Mouse (Mus musculus) hindbrain, postnatal 0 days (tissue): ENCODE results near the gene AA792892. TPM values are rescaled to one million over a fixed set of nuclear protein-coding genes. Genes with fewer than 3 reads are reported as not detected.
"Not testable (repeated sequence)": the region's sequence is repeated elsewhere in the genome, so short reads cannot be mapped to it uniquely, and the experiment has no call there.

Source experiments
- ATAC-seq: fragments of 200-750 bp; cut with Nextera tagmentation; 2 replicates; pipeline ENCODE4 v1.8.0; 2017; ENCODE audit warnings: mild to moderate bottlenecking, moderate TSS enrichment, moderate library complexity
- DNase-seq: peaks from one replicate; pipeline ENCODE4 v3.0.0-alpha.2; 2015; ENCODE audit warnings: low spot score
- H3K27ac ChIP-seq: fragments of 300-500 bp; sonication (generic); 2 replicates; pipeline ENCODE4 v1.5.1; 2014; ENCODE audit warnings: mild to moderate bottlenecking
- H3K27me3 ChIP-seq: fragments of 300-500 bp; sonication (generic); 2 replicates; pipeline ENCODE4 v1.6.1; 2014; ENCODE audit warnings: low read length, mixed read lengths; ENCODE audit not compliant: insufficient read depth
- H3K36me3 ChIP-seq: fragments of 300-500 bp; sonication (generic); 2 replicates; pipeline ENCODE4 v1.6.1; 2014; ENCODE audit warnings: low read length, mixed read lengths; ENCODE audit not compliant: insufficient read depth
- H3K4me1 ChIP-seq: fragments of 300-500 bp; sonication (generic); 2 replicates; pipeline ENCODE4 v1.6.1; 2014; ENCODE audit warnings: antibody characterized with exemption, low read length, mixed read lengths; ENCODE audit not compliant: insufficient read depth
- H3K4me2 ChIP-seq: fragments of 300-500 bp; sonication (generic); 2 replicates; pipeline ENCODE4 v1.6.1; 2014; ENCODE audit warnings: low read depth, mild to moderate bottlenecking, low read length, moderate library complexity, mixed read lengths
- H3K4me3 ChIP-seq: fragments of 300-500 bp; sonication (generic); 2 replicates; pipeline ENCODE4 v1.5.1; 2014; ENCODE audit warnings: low read length
- H3K9ac ChIP-seq: fragments of 300-500 bp; sonication (generic); replicated peaks from 2 replicates; pipeline ENCODE4 v1.6.1; 2014; ENCODE audit warnings: mild to moderate bottlenecking, low read length, moderate library complexity, mixed read lengths
- H3K9me3 ChIP-seq: fragments of 300-500 bp; sonication (generic); 2 replicates; pipeline ENCODE4 v1.6.1; 2016; ENCODE audit warnings: low read length, mixed read lengths
- WGBS: fragments of 180-500 bp; shearing (Covaris S2); extraction: QIAGEN DNeasy Blood & Tissue Kit; methylation state at CpG from one replicate; pipeline ENCODE4 v1.1.7; 2014; 5-methylcytosine and 5-hydroxymethylcytosine counted together
- polyA plus RNA-seq: library from polyadenylated mRNA; unstranded; fragments of >200 nt; fragmentation: Nextera tagmentation; extraction: Ambion mirVana; gene quantifications from 2 replicates; pipeline ENCODE4 v1.2.1, GENCODE M21; 2015
- total RNA-seq: library from RNA; depleted of rRNA; stranded (reverse); fragments of >200 nt; gene quantifications from 2 replicates; pipeline ENCODE4 v1.2.3, GENCODE M21; 2014; rRNA removed

AA792892 gene
- total RNA-seq (not detected in 2 replicates), polyA plus RNA-seq (not detected in 2 replicates)

GRCm38 (mm10) chr5:94339449-94339848, at the start of gene AA792892:
TSS of gene AA792892 (plus strand) at chr5:94339749.
- not testable (repeated sequence) for H3K36me3 ChIP-seq, H3K4me1 ChIP-seq, H3K27me3 ChIP-seq, H3K9me3 ChIP-seq, H3K27ac ChIP-seq, H3K4me2 ChIP-seq, H3K9ac ChIP-seq, ATAC-seq, H3K4me3 ChIP-seq, DNase-seq
- WGBS: no CpG with 5 or more reads among the region's 2 CpGs

- H3K27me3 ChIP-seq, H3K4me3 ChIP-seq, H3K4me1 ChIP-seq, H3K27ac ChIP-seq, H3K4me2 ChIP-seq, H3K9me3 ChIP-seq, H3K36me3 ChIP-seq, DNase-seq, ATAC-seq, H3K9ac ChIP-seq: not testable (repeated sequence)
- 91% methylated on average over 1 of the region's 1 CpGs for WGBS
Measured at GRCm38 (mm10) chr5:94306696-94307095, 32.9 kb upstream of the AA792892 start, which contains the start of gene A430089I19Rik. TSS of gene A430089I19Rik (minus strand) at chr5:94306796.

GRCm38 (mm10) chr5:94314135-94314534, 25.4 kb upstream of the AA792892 start, which contains the start of gene Gm6502:
TSS of gene Gm6502 (plus strand) at chr5:94314435.
- H3K4me1 ChIP-seq, ATAC-seq, H3K9me3 ChIP-seq, H3K36me3 ChIP-seq, DNase-seq, H3K4me3 ChIP-seq, H3K4me2 ChIP-seq, H3K27me3 ChIP-seq, H3K27ac ChIP-seq, H3K9ac ChIP-seq: not testable (repeated sequence)
- WGBS: no CpG with 5 or more reads among the region's 2 CpGs

Other genes with a start within 250 kb of the AA792892 start
- not detected in 2 replicates for gene Gm3106, start 121.7 kb upstream of the AA792892 start, total RNA-seq
- not detected in 2 replicates for gene Gm3106, start 121.7 kb upstream of the AA792892 start, polyA plus RNA-seq
- gene A430089I19Rik, start 33.0 kb upstream of the AA792892 start, total RNA-seq: not detected in 2 replicates
- not detected in 2 replicates for gene A430089I19Rik, start 33.0 kb upstream of the AA792892 start, polyA plus RNA-seq
- gene Gm6502, start 25.3 kb upstream of the AA792892 start, total RNA-seq: not detected in 2 replicates
- not detected in 2 replicates for gene Gm6502, start 25.3 kb upstream of the AA792892 start, polyA plus RNA-seq
- not detected in 2 replicates for gene Gm7682, start 106.0 kb downstream of the AA792892 start, total RNA-seq
- gene Gm7682, start 106.0 kb downstream of the AA792892 start, polyA plus RNA-seq: not detected in 2 replicates
- not detected in 2 replicates for gene Gm3139, start 186.5 kb downstream of the AA792892 start, total RNA-seq
- gene Gm3139, start 186.5 kb downstream of the AA792892 start, polyA plus RNA-seq: not detected in 2 replicates